Mouse (Mus musculus) stomach, postnatal 0 days (tissue): ENCODE results near the gene Kit.

Experiments
- CTCF ChIP-seq: IDR thresholded peaks from 2 replicates; pipeline ENCODE4 v1.5.1; 2016; ENCODE audit warnings: antibody characterized with exemption, low read depth, mild to moderate bottlenecking, moderate library complexity
- EP300 ChIP-seq: optimal IDR thresholded peaks from 2 replicates; pipeline ENCODE3; 2016; ENCODE audit warnings: antibody characterized with exemption

DNA sequence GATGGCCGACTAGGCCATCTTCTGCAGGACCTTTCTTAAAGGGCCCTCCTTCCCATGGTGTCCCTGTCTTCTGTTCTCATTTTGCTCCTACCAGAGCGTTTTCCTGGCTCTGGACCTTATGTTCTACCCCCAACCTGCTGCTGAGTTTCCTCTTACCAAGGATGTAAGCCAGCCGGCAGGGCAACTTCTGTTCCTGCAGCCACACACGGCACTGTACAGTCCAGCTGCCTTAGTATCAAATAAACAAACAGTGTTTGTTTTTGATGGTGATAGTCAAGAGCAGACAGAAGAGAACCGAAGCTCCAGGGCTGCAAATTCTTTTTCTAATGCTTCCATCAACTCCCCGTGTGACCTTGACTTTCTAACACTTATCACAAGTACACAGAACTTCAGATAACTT lies 35.6 kb upstream of the Kit start:
- no peak for TF ChIP-seq CTCF
- TF ChIP-seq EP300: no peak
